Mouse (Mus musculus) lung, postnatal 10 days (tissue): ENCODE data around the gene Gm20877.
"Not testable (repeated sequence)": the region's sequence is repeated elsewhere in the genome, so short reads cannot be mapped to it uniquely, and the experiment has no call there.

ENCODE experiments used
- DNase-seq: peaks from one replicate; pipeline ENCODE4 v3.0.0; 2021

The Gm20877 gene

GRCm38 (mm10) chrY:17093573-17093972, at the start of gene Gm20877:
Gm20877 (plus strand) TSS chrY:17093873.
- DNase-seq, result not testable (repeated sequence)
